Comparison of ENCODE assay signal across 9 mouse cellular contexts in genomic region chr7:40698309-40698708, GRCm38 (mm10).
"Had no signal": no experiment of that assay in that cellular context is flagged by ENCODE, and none has a peak within 500 bp of the region (broad histone marks: within the 10 kb centered on the region; RNA-seq: fewer than 3 reads in every experiment).

No protein-coding gene starts in this region.

- DNase-seq: kidney, adult 8-10 months; kidney, postnatal 14 days; layer of hippocampus, adult 9-11 months; liver, postnatal 0 days; lung, embryonic 14.5 days; retina, postnatal 1 day; right cerebral cortex, postnatal 25 days; thymus, adult 18-20 months; thymus, postnatal 36 days had no signal
